Mouse (Mus musculus): ENCODE measurements around the gene Gm10974.

DNA sequence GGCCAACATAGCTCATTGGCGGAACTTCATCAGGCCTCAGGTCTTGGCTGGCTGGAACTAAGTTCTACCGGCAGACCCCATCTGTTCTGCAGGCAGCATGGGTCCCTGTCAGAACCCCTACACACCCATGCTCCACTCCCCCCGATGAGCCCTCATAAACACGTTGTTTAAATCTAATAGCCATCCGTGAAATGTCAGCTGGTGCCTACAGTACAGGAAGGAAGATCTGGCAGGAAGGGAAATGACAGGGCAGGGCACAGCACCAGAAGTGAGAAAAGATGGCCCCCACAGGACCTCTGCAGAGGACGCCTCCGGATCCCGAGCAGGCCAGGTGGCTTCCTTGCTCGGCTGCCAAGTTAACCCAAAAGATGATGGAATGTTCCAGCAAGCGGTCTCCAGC, 38.4 kb downstream of the Gm10974 start:
- TF ChIP-seq POLR2A (IDR thresholded peaks at IDR 0.05; ENCODE audit: low read depth, low read length), result no peak
- no peak for TF ChIP-seq CTCF (conservative IDR thresholded peaks at IDR 0.05; ENCODE audit: insufficient read depth, insufficient read length, low read depth, low read length)
